Mouse (Mus musculus): ENCODE data around the gene Per2. TPM values are rescaled to one million over a fixed set of nuclear protein-coding genes. Genes with fewer than 3 reads are reported as not detected.

Per2 gene
- polyA plus RNA-seq, 1 experiment = 7.4 TPM

- H3K4me1 ChIP-seq (ENCODE audit: control insufficient read depth, insufficient read depth, low read length) = no peaks in the 10 kb centered on the region
- H3K4me3 ChIP-seq (ENCODE audit: insufficient read depth, low read length) = no peak overlapping the region
- H3K27ac ChIP-seq (ENCODE audit: insufficient read depth, low read length) = no peak overlapping the region
- TF ChIP-seq POLR2A (IDR thresholded peaks at IDR 0.05; ENCODE audit: low read depth, low read length) (no peak), CTCF (IDR thresholded peaks at IDR 0.05; ENCODE audit: borderline replicate concordance, insufficient read depth, low read length) (no peak)
Observed at GRCm38 (mm10) chr1:91370055-91370454, 89.1 kb downstream of the Per2 start.

GRCm38 (mm10) chr1:91369408-91369807 lies 89.7 kb downstream of the Per2 start:
- no peak overlapping the region for H3K27ac ChIP-seq (ENCODE audit: insufficient read depth, low read length)
- H3K4me1 ChIP-seq (ENCODE audit: control insufficient read depth, insufficient read depth, low read length) = no peaks in the 10 kb centered on the region
- TF ChIP-seq CTCF (IDR thresholded peaks at IDR 0.05; ENCODE audit: borderline replicate concordance, insufficient read depth, low read length) (no peak), POLR2A (IDR thresholded peaks at IDR 0.05; ENCODE audit: low read depth, low read length) (no peak)
- no peak overlapping the region for H3K4me3 ChIP-seq (ENCODE audit: insufficient read depth, low read length)

- Histone ChIP-seq H3K4me1 (ENCODE audit: control insufficient read depth, insufficient read depth, low read length) (no peaks in the 10 kb centered on the region), H3K27ac (ENCODE audit: insufficient read depth, low read length) (no peak overlapping the region), H3K4me3 (ENCODE audit: insufficient read depth, low read length) (no peak overlapping the region)
- no peak for TF ChIP-seq CTCF (IDR thresholded peaks at IDR 0.05; ENCODE audit: borderline replicate concordance, insufficient read depth, low read length)
Observed at GRCm38 (mm10) chr1:91367295-91367694, 91.8 kb downstream of the Per2 start.

- no peak for TF ChIP-seq POLR2A (IDR thresholded peaks at IDR 0.05; ENCODE audit: low read depth, low read length)
- TF ChIP-seq CTCF (IDR thresholded peaks at IDR 0.05; ENCODE audit: borderline replicate concordance, insufficient read depth, low read length) = peak; percentile 64
- H3K4me1 ChIP-seq (ENCODE audit: control insufficient read depth, insufficient read depth, low read length) = no peaks in the 10 kb centered on the region
- H3K4me3 ChIP-seq (ENCODE audit: insufficient read depth, low read length) = peak within 1 kb of the TSS; percentile 29
- H3K27ac ChIP-seq (ENCODE audit: insufficient read depth, low read length) = no peak within 1 kb of the TSS
Observed at GRCm38 (mm10) chr1:91366215-91367108, 92.7 kb downstream of the Per2 start, which contains the start of gene Erfe. Gene Erfe, plus strand, starts transcription at chr1:91366430.

Other genes starting within 250 kb of the Per2 start
- gene Ube2f, start 209.0 kb downstream of the Per2 start, polyA plus RNA-seq (2011; ENCODE audit: insufficient read length, low read depth, missing spikeins) = 59.0 and 71.7 TPM in 2 replicates
- 6.4 and 8.7 TPM in 2 replicates for gene Scly, start 161.0 kb downstream of the Per2 start, polyA plus RNA-seq (2011; ENCODE audit: insufficient read length, low read depth, missing spikeins)
- gene Espnl, start 137.2 kb downstream of the Per2 start, polyA plus RNA-seq (2011; ENCODE audit: insufficient read length, low read depth, missing spikeins) = not detected in 2 replicates
- gene Klhl30, start 108.3 kb downstream of the Per2 start, polyA plus RNA-seq (2011; ENCODE audit: insufficient read length, low read depth, missing spikeins) = 0.23 and 0.58 TPM in 2 replicates
- gene Erfe, start 92.9 kb downstream of the Per2 start, polyA plus RNA-seq (2011; ENCODE audit: insufficient read length, low read depth, missing spikeins) = 6.1 and 10.8 TPM in 2 replicates
- 64.5 and 66.5 TPM in 2 replicates for gene Ilkap, start 60.5 kb downstream of the Per2 start, polyA plus RNA-seq (2011; ENCODE audit: insufficient read length, low read depth, missing spikeins)
- gene Hes6, start 45.3 kb downstream of the Per2 start, polyA plus RNA-seq (2011; ENCODE audit: insufficient read length, low read depth, missing spikeins) = 9.2 and 9.9 TPM in 2 replicates
- gene Traf3ip1, start 35.3 kb upstream of the Per2 start, polyA plus RNA-seq (2011; ENCODE audit: insufficient read length, low read depth, missing spikeins) = 8.0 and 8.8 TPM in 2 replicates
- gene Asb1, start 81.2 kb upstream of the Per2 start, polyA plus RNA-seq (2011; ENCODE audit: insufficient read length, low read depth, missing spikeins) = 8.2 and 9.8 TPM in 2 replicates

Data from embryonic fibroblast, embryonic 13.5 days (primary cell).